Mouse (Mus musculus) heart, adult 18-20 months (tissue): ENCODE results near the gene Drd3. TPM values are rescaled to one million over a fixed set of nuclear protein-coding genes. Genes with fewer than 3 reads are reported as not detected.

Source experiments
- DNase-seq, 2 experiments: peaks; one replicate each; pipeline ENCODE4 v3.0.0; 2021 to 2022; ENCODE audit warnings: mixed read lengths in 1 of 2
- microRNA-seq, 2 experiments: library from miRNA; unstranded; fragments of <30 nt; microRNA quantifications; one replicate each; pipeline ENCODE4 v1.2.0; 2022
- total RNA-seq, 2 experiments: library from RNA; stranded (reverse); gene quantifications; 2 replicates each; pipeline ENCODE4 v1.2.3; 2021

The Drd3 gene
- total RNA-seq, 2 experiments from 2014 or later, result not detected

- DNase-seq, result peak; percentile 78 to 94
Measured at GRCm38 (mm10) chr16:43801791-43802307, 48.0 kb downstream of the Drd3 start.

- DNase-seq, result no peak
Measured at GRCm38 (mm10) chr16:43802466-43802865, 48.6 kb downstream of the Drd3 start.

- no peak for DNase-seq
Measured at GRCm38 (mm10) chr16:43804364-43804763, 50.5 kb downstream of the Drd3 start.

- no peak for DNase-seq
Measured at GRCm38 (mm10) chr16:43807048-43807447, 53.2 kb downstream of the Drd3 start.

GRCm38 (mm10) chr16:43809429-43809828 lies 55.6 kb downstream of the Drd3 start:
- DNase-seq, result no peak

- no peak for DNase-seq
Measured at GRCm38 (mm10) chr16:43811402-43811801, 57.6 kb downstream of the Drd3 start.

GRCm38 (mm10) chr16:43814644-43815043 lies 60.8 kb downstream of the Drd3 start:
- DNase-seq, result no peak

- no peak for DNase-seq
Measured at GRCm38 (mm10) chr16:43816321-43816720, 62.5 kb downstream of the Drd3 start.

GRCm38 (mm10) chr16:43818404-43818803 lies 64.6 kb downstream of the Drd3 start:
- no peak for DNase-seq

- DNase-seq, result no peak
Measured at GRCm38 (mm10) chr16:43827492-43827891, 73.7 kb downstream of the Drd3 start.

- DNase-seq, result no peak
Measured at GRCm38 (mm10) chr16:43831957-43832356, 78.1 kb downstream of the Drd3 start.

- DNase-seq, result no peak
Measured at GRCm38 (mm10) chr16:43841236-43841635, 87.4 kb downstream of the Drd3 start.

GRCm38 (mm10) chr16:43849839-43850238 lies 96.0 kb downstream of the Drd3 start:
- DNase-seq, result no peak

- no peak for DNase-seq
Measured at GRCm38 (mm10) chr16:43858941-43859476, 105.2 kb downstream of the Drd3 start.

GRCm38 (mm10) chr16:43860624-43861023 lies 106.8 kb downstream of the Drd3 start:
- DNase-seq, result no peak

- no peak for DNase-seq
Measured at GRCm38 (mm10) chr16:43869805-43870204, 116.0 kb downstream of the Drd3 start.

GRCm38 (mm10) chr16:43871419-43871818 lies 117.6 kb downstream of the Drd3 start:
- DNase-seq, result peak; percentile 20 to 30

Small RNAs within 50 kb of the gene (microRNA-seq; reads per million reads assigned to microRNA genes)
- 0 reads per million in 2 experiments for gene Gm25996

Other genes with a start within 250 kb of the Drd3 start
- gene Tigit, start 89.9 kb upstream of the Drd3 start, total RNA-seq, result not detected
- 1 to 10 TPM; 1.7 to 2.4 TPM for gene Ccdc191, start 135.8 kb downstream of the Drd3 start, total RNA-seq
- 10 to 100 TPM in 1 of 2 experiments, 1 to 10 TPM in 1; 9.9 to 13.0 TPM for gene Qtrt2, start 172.8 kb downstream of the Drd3 start, total RNA-seq
- gene Zdhhc23, start 225.8 kb downstream of the Drd3 start, total RNA-seq, result under 1 TPM; 0.27 to 0.95 TPM